15 mouse cellular contexts compared by ENCODE assay signal in genomic region chr16:46849534-46849933, GRCm38 (mm10).
A peak's percentile ranks its signal among the peaks of the same experiment; 100 is the strongest.
DNase-seq lines count a peak whose midpoint lies in the region; ATAC-seq and TF ChIP-seq lines count a peak whose summit lies in the region.
"Had no signal": no experiment of that assay in that cellular context is flagged by ENCODE, and none has a peak within 500 bp of the region (broad histone marks: within the 10 kb centered on the region; RNA-seq: fewer than 3 reads in every experiment).

No protein-coding gene starts in this region.

- no peak for TF ChIP-seq POLR2A in lung, adult 2 months (IDR thresholded peaks at IDR 0.05; ENCODE audit: borderline replicate concordance, extremely low read depth, low read depth, low read length)

- H3K9me3 ChIP-seq in kidney, embryonic 14.5 days (ENCODE audit: control insufficient read depth, low read length) = no peaks in the 10 kb centered on the region
- no peaks in the 10 kb centered on the region for H3K9me3 ChIP-seq in liver, embryonic 13.5 days (replicated peaks)
- H3K9me3 ChIP-seq in stomach, postnatal 0 days (ENCODE audit: control insufficient read depth, low read length) = no peaks in the 10 kb centered on the region
- no peaks in the 10 kb centered on the region for H3K9me3 ChIP-seq in midbrain, postnatal 0 days (ENCODE audit: low read length)
- H3K9me3 ChIP-seq: forebrain, embryonic 15.5 days; hindbrain, embryonic 15.5 days; limb, embryonic 15.5 days; midbrain, embryonic 13.5 days had no signal

- DNase-seq in lung, postnatal 36 days = peak; percentile 3
- no peak for DNase-seq in lung, adult 2 months
- no peak for DNase-seq in liver, embryonic 13.5 days
- peak; percentile 57 for DNase-seq in stomach, postnatal 0 days (ENCODE audit: low spot score)
- DNase-seq in adrenal gland, adult 8-10 months = no peak
- DNase-seq in midbrain, postnatal 0 days (ENCODE audit: low spot score) = no peak
- DNase-seq in thymus, postnatal 25 days = no peak
- DNase-seq: cerebellum, postnatal 10 days; heart, adult 11 months had no signal

- TF ChIP-seq CTCF in lung, adult 2 months (IDR thresholded peaks at IDR 0.05; ENCODE audit: insufficient read depth, low read length) = no peak
- TF ChIP-seq CTCF in stomach, postnatal 0 days (IDR thresholded peaks at IDR 0.05; ENCODE audit: low read depth) = no peak
- no peak for TF ChIP-seq CTCF in midbrain, postnatal 0 days (IDR thresholded peaks at IDR 0.05)

- no peak for TF ChIP-seq EP300 in stomach, postnatal 0 days (optimal IDR thresholded peaks at IDR 0.05)

- no peaks in the 10 kb centered on the region for H3K36me3 ChIP-seq in kidney, embryonic 14.5 days (ENCODE audit: control insufficient read depth, insufficient read depth, low read length)
- no peaks in the 10 kb centered on the region for H3K36me3 ChIP-seq in liver, embryonic 13.5 days
- no peaks in the 10 kb centered on the region for H3K36me3 ChIP-seq in stomach, postnatal 0 days (ENCODE audit: control insufficient read depth, insufficient read depth, low read length)
- no peaks in the 10 kb centered on the region for H3K36me3 ChIP-seq in midbrain, postnatal 0 days (ENCODE audit: insufficient read depth, low read length)
- H3K36me3 ChIP-seq: forebrain, embryonic 15.5 days; hindbrain, embryonic 15.5 days; limb, embryonic 15.5 days; midbrain, embryonic 13.5 days had no signal

- ATAC-seq in kidney, embryonic 14.5 days (ENCODE audit: low FRiP score, low TSS enrichment) = peak; percentile 71; the same call in 1 of the 2 replicates
- ATAC-seq in liver, embryonic 13.5 days (ENCODE audit: low read depth) = peak; percentile 48; the same call in 1 of the 2 replicates
- peak; percentile 94 for ATAC-seq in stomach, postnatal 0 days (ENCODE audit: low FRiP score, low TSS enrichment)
- no peak for ATAC-seq in midbrain, postnatal 0 days (ENCODE audit: low FRiP score)
- ATAC-seq: activated CD4-positive, CD25-positive, alpha-beta regulatory T cell, adult 4 months; forebrain, embryonic 15.5 days; midbrain, embryonic 13.5 days had no signal

- H3K27ac ChIP-seq in kidney, embryonic 14.5 days (ENCODE audit: low read depth, low read length) = peak overlapping the region; percentile 24; the same call in 1 of the 2 replicates
- H3K27ac ChIP-seq in liver, embryonic 13.5 days = no peak overlapping the region
- H3K27ac ChIP-seq in stomach, postnatal 0 days (replicated peaks) = no peak overlapping the region
- H3K27ac ChIP-seq in midbrain, postnatal 0 days (ENCODE audit: low read depth, low read length) = no peak overlapping the region
- H3K27ac ChIP-seq: forebrain, embryonic 15.5 days; hindbrain, embryonic 15.5 days; limb, embryonic 15.5 days; midbrain, embryonic 13.5 days had no signal

- H3K4me1 ChIP-seq in lung, adult 2 months (ENCODE audit: control insufficient read depth, insufficient read depth, low read length) = no peaks in the 10 kb centered on the region
- no peaks in the 10 kb centered on the region for H3K4me1 ChIP-seq in kidney, embryonic 14.5 days (ENCODE audit: control insufficient read depth, insufficient read depth, low read length)
- H3K4me1 ChIP-seq in liver, embryonic 13.5 days (replicated peaks) = no peaks in the 10 kb centered on the region
- H3K4me1 ChIP-seq in stomach, postnatal 0 days (replicated peaks; ENCODE audit: control insufficient read depth, insufficient read depth) = no peaks in the 10 kb centered on the region
- H3K4me1 ChIP-seq in midbrain, postnatal 0 days (ENCODE audit: insufficient read depth, low read length) = no peaks in the 10 kb centered on the region
- H3K4me1 ChIP-seq: limb, embryonic 15.5 days had no signal

- no peak overlapping the region for H3K4me2 ChIP-seq in kidney, embryonic 14.5 days (replicated peaks; ENCODE audit: low read depth, low read length)
- H3K4me2 ChIP-seq in liver, embryonic 13.5 days = no peak overlapping the region
- no peak overlapping the region for H3K4me2 ChIP-seq in stomach, postnatal 0 days (replicated peaks; ENCODE audit: low read depth)
- no peak overlapping the region for H3K4me2 ChIP-seq in midbrain, postnatal 0 days (ENCODE audit: low read depth, low read length, poor library complexity, severe bottlenecking)
- H3K4me2 ChIP-seq: forebrain, embryonic 15.5 days; hindbrain, embryonic 15.5 days; limb, embryonic 15.5 days; midbrain, embryonic 13.5 days had no signal

- WGBS in lung, adult 2 months = 61% methylated on average over 4 of the region's 4 CpGs
- WGBS in kidney, embryonic 14.5 days = 67% methylated on average over 4 of the region's 4 CpGs
- WGBS in liver, embryonic 13.5 days (ENCODE audit: insufficient replicate concordance) = 66% methylated on average over 4 of the region's 4 CpGs
- 50% methylated on average over 4 of the region's 4 CpGs for WGBS in stomach, postnatal 0 days
- WGBS in midbrain, postnatal 0 days = 86% methylated on average over 4 of the region's 4 CpGs

- no peaks in the 10 kb centered on the region for H3K27me3 ChIP-seq in kidney, embryonic 14.5 days (ENCODE audit: control insufficient read depth, insufficient read depth, low read length)
- no peaks in the 10 kb centered on the region for H3K27me3 ChIP-seq in liver, embryonic 13.5 days
- no peaks in the 10 kb centered on the region for H3K27me3 ChIP-seq in stomach, postnatal 0 days (ENCODE audit: control insufficient read depth, insufficient read depth, low read length)
- H3K27me3 ChIP-seq in midbrain, postnatal 0 days (ENCODE audit: insufficient read depth, low read length) = no peaks in the 10 kb centered on the region
- H3K27me3 ChIP-seq: forebrain, embryonic 15.5 days; hindbrain, embryonic 15.5 days; limb, embryonic 15.5 days; midbrain, embryonic 13.5 days had no signal

- H3K4me3 ChIP-seq in lung, adult 2 months (replicated peaks; ENCODE audit: extremely low read depth, low read depth, low read length) = no peak overlapping the region
- no peak overlapping the region for H3K4me3 ChIP-seq in kidney, embryonic 14.5 days (ENCODE audit: low read length)
- H3K4me3 ChIP-seq in liver, embryonic 13.5 days (replicated peaks) = no peak overlapping the region
- H3K4me3 ChIP-seq in stomach, postnatal 0 days (ENCODE audit: low read depth, low read length) = no peak overlapping the region
- H3K4me3 ChIP-seq in midbrain, postnatal 0 days (ENCODE audit: low read depth, low read length) = no peak overlapping the region
- H3K4me3 ChIP-seq: forebrain, embryonic 15.5 days; hindbrain, embryonic 15.5 days; limb, embryonic 15.5 days; midbrain, embryonic 13.5 days had no signal

- H3K9ac ChIP-seq in kidney, embryonic 14.5 days (ENCODE audit: low read depth, low read length) = no peak overlapping the region
- H3K9ac ChIP-seq in liver, embryonic 13.5 days = no peak overlapping the region
- H3K9ac ChIP-seq in stomach, postnatal 0 days (ENCODE audit: low read length) = no peak overlapping the region
- H3K9ac ChIP-seq in midbrain, postnatal 0 days (replicated peaks; ENCODE audit: low read length, poor library complexity, severe bottlenecking) = no peak overlapping the region
- H3K9ac ChIP-seq: forebrain, embryonic 15.5 days; hindbrain, embryonic 15.5 days; limb, embryonic 15.5 days; midbrain, embryonic 13.5 days had no signal

Comparison
In these comparisons a context has a peak if more than half of its experiments do, and no peak if none do; other contexts are left out.
1. DNase-seq: peak in lung, postnatal 36 days (single experiment) and stomach, postnatal 0 days (single experiment); none in lung, adult 2 months (single experiment), liver, embryonic 13.5 days (single experiment), adrenal gland, adult 8-10 months (single experiment), midbrain, postnatal 0 days (single experiment) and thymus, postnatal 25 days (single experiment).